ENCODE assay signal across 8 mouse cellular contexts in genomic region chr5:136755696-136756095, GRCm38 (mm10).
A peak's percentile ranks its signal among the peaks of the same experiment; 100 is the strongest.
DNase-seq lines count a peak whose midpoint lies in the region; ATAC-seq and TF ChIP-seq lines count a peak whose summit lies in the region.

No protein-coding gene starts in this region.

- peak; percentile 63 for DNase-seq in midbrain, embryonic 10.5 days (ENCODE audit: low spot score)
- peak; percentile 82 for DNase-seq in adipocyte (ENCODE audit: low spot score)
- DNase-seq in hindlimb bud, embryonic 11.5 days (ENCODE audit: extremely low spot score, low read depth, low spot score) = peak; percentile 16
- DNase-seq in liver, adult 2 months (ENCODE audit: extremely low read depth, low read depth, low spot score) = peak; percentile 9
- peak; percentile 42 for DNase-seq in retina, postnatal 7 days (ENCODE audit: low read depth, low spot score)

- TF ChIP-seq CTCF in liver, adult 2 months (IDR thresholded peaks at IDR 0.05; ENCODE audit: low read depth, low read length) = peak; percentile 90

- no peak overlapping the region for H3K27ac ChIP-seq in midbrain, embryonic 10.5 days (replicated peaks)
- no peak overlapping the region for H3K27ac ChIP-seq in midbrain, embryonic 16.5 days (ENCODE audit: low read length)
- H3K27ac ChIP-seq in liver, adult 2 months (replicated peaks; ENCODE audit: insufficient read depth, low read depth, low read length) = no peak overlapping the region

- H3K27me3 ChIP-seq in midbrain, embryonic 10.5 days (ENCODE audit: low read depth, poor library complexity, severe bottlenecking) = no peaks in the 10 kb centered on the region
- no peaks in the 10 kb centered on the region for H3K27me3 ChIP-seq in midbrain, embryonic 16.5 days (ENCODE audit: control insufficient read depth, insufficient read depth, low read depth, low read length)
- H3K27me3 ChIP-seq in liver, adult 2 months (ENCODE audit: control insufficient read depth, insufficient read depth, low read length) = no peaks in the 10 kb centered on the region

- no peak for TF ChIP-seq POLR2A in liver, adult 2 months (IDR thresholded peaks at IDR 0.05; ENCODE audit: extremely low read depth, insufficient read depth, low read length)

- H3K4me1 ChIP-seq in midbrain, embryonic 10.5 days = no peaks in the 10 kb centered on the region
- H3K4me1 ChIP-seq in midbrain, embryonic 16.5 days (ENCODE audit: control insufficient read depth, insufficient read depth, low read length) = no peaks in the 10 kb centered on the region
- no peaks in the 10 kb centered on the region for H3K4me1 ChIP-seq in liver, adult 2 months (ENCODE audit: control insufficient read depth, insufficient read depth, low read length)

- H3K4me3 ChIP-seq in midbrain, embryonic 10.5 days = no peak overlapping the region
- no peak overlapping the region for H3K4me3 ChIP-seq in midbrain, embryonic 16.5 days (ENCODE audit: low read depth, low read length)
- H3K4me3 ChIP-seq in liver, adult 2 months (ENCODE audit: insufficient read depth, low read depth, low read length) = no peak overlapping the region

- H3K9ac ChIP-seq in midbrain, embryonic 16.5 days (ENCODE audit: low read depth, low read length) = no peak overlapping the region
- H3K9ac ChIP-seq in liver, adult 2 months (ENCODE audit: low read depth, low read length) = no peak overlapping the region

- WGBS in midbrain, embryonic 10.5 days = 11% methylated on average over 3 of the region's 3 CpGs
- 5% methylated on average over 3 of the region's 3 CpGs for WGBS in midbrain, embryonic 16.5 days
- under 1% methylated on average over 3 of the region's 3 CpGs for WGBS in liver, adult 2 months

- H3K4me2 ChIP-seq in midbrain, embryonic 16.5 days (ENCODE audit: low read length) = no peak overlapping the region

- no peaks in the 10 kb centered on the region for H3K79me2 ChIP-seq in liver, adult 2 months (ENCODE audit: control insufficient read depth, insufficient read depth, low read length)

- H3K36me3 ChIP-seq in midbrain, embryonic 10.5 days = no peaks in the 10 kb centered on the region
- no peaks in the 10 kb centered on the region for H3K36me3 ChIP-seq in midbrain, embryonic 16.5 days (ENCODE audit: control insufficient read depth, insufficient read depth, low read length)
- H3K36me3 ChIP-seq in liver, adult 2 months (ENCODE audit: control insufficient read depth, insufficient read depth, low read length) = no peaks in the 10 kb centered on the region

- no peak for ATAC-seq in midbrain, embryonic 16.5 days
- peak; percentile 64 for ATAC-seq in common myeloid progenitor, adult 5-6 weeks (replicated peaks; ENCODE audit: low read depth, poor library complexity, severe bottlenecking)
- no peak for ATAC-seq in monocyte, adult 5-6 weeks (replicated peaks; ENCODE audit: insufficient number of reproducible peaks, low FRiP score, low TSS enrichment, poor library complexity, severe bottlenecking)

- peaks cover 5% of the 10 kb centered on the region; the same call in 1 of the 2 replicates for H3K9me3 ChIP-seq in midbrain, embryonic 10.5 days (replicated peaks)
- H3K9me3 ChIP-seq in midbrain, embryonic 16.5 days (replicated peaks; ENCODE audit: control insufficient read depth, low read length, poor library complexity, severe bottlenecking) = no peaks in the 10 kb centered on the region

Comparison
In these comparisons a context has a peak if more than half of its experiments do, and no peak if none do; other contexts are left out.
1. DNase-seq: peak in every context shown above with its lines; median percentile 82 in adipocyte; 63 in midbrain, embryonic 10.5 days; 42 in retina, postnatal 7 days; 16 in hindlimb bud, embryonic 11.5 days; 9 in liver, adult 2 months.